Mouse (Mus musculus) effector memory CD4-positive, alpha-beta T cell, adult 7 months (primary cell): ENCODE results near the gene Upf1. TPM values are rescaled to one million over a fixed set of nuclear protein-coding genes. Genes with fewer than 3 reads are reported as not detected.

Source experiments
- polyA plus RNA-seq: library from polyadenylated mRNA; unstranded; fragments of 100-300 nt; shearing (Covaris generic); gene quantifications from one replicate; pipeline ENCODE4 v1.2.1, GENCODE M21; 2017

Upf1 gene
- 68.5 TPM for polyA plus RNA-seq

GRCm38 (mm10) chr8:70353194-70353817, at the start of gene Upf1:
Gene Upf1 (minus strand): TSS chr8:70353278.

GRCm38 (mm10) chr8:70373397-70374317, 20.6 kb upstream of the Upf1 start, which contains the start of gene Comp:
Gene Comp (plus strand): TSS chr8:70373558.

GRCm38 (mm10) chr8:70329124-70329834, 23.8 kb downstream of the Upf1 start, which contains the start of gene Gdf1:
Gene Gdf1 (plus strand): TSS chr8:70329817.

GRCm38 (mm10) chr8:70315624-70316510, 37.2 kb downstream of the Upf1 start, which contains the start of gene Cers1:
Gene Cers1 (plus strand): TSS chr8:70315775.

GRCm38 (mm10) chr8:70302358-70302890, 50.7 kb downstream of the Upf1 start, which contains the start of the genes Ddx49 and Cope:
Gene Ddx49 (minus strand): TSS chr8:70302489.
Gene Cope (plus strand): TSS chr8:70302518.

GRCm38 (mm10) chr8:70282603-70283135, 70.4 kb downstream of the Upf1 start, which contains the start of gene Homer3:
Gene Homer3 (plus strand): TSS chr8:70282827.

Other genes starting within 250 kb of the Upf1 start
- not detected for gene Ncan, start 232.4 kb downstream of the Upf1 start, polyA plus RNA-seq
- gene Nr2c2ap, start 221.9 kb downstream of the Upf1 start, polyA plus RNA-seq, result 35.4 TPM
- 22.4 TPM for gene Rfxank, start 214.1 kb downstream of the Upf1 start, polyA plus RNA-seq
- gene Borcs8, start 213.8 kb downstream of the Upf1 start, polyA plus RNA-seq, result 41.0 TPM
- 0.49 TPM for gene Mef2b, start 213.6 kb downstream of the Upf1 start, polyA plus RNA-seq
- gene Tmem161a, start 180.9 kb downstream of the Upf1 start, polyA plus RNA-seq, result 40.5 TPM
- 5.2 TPM for gene Slc25a42, start 141.0 kb downstream of the Upf1 start, polyA plus RNA-seq
- gene Sugp2, start 119.1 kb downstream of the Upf1 start, polyA plus RNA-seq, result 27.4 TPM
- gene Armc6, start 118.8 kb downstream of the Upf1 start, polyA plus RNA-seq, result 11.4 TPM
- 0.74 TPM for gene Homer3, start 70.5 kb downstream of the Upf1 start, polyA plus RNA-seq
- 44.5 TPM for gene Ddx49, start 50.8 kb downstream of the Upf1 start, polyA plus RNA-seq
- gene Cope, start 50.8 kb downstream of the Upf1 start, polyA plus RNA-seq, result 268 TPM
- 0.16 TPM for gene Cers1, start 37.5 kb downstream of the Upf1 start, polyA plus RNA-seq
- gene Gdf1, start 23.5 kb downstream of the Upf1 start, polyA plus RNA-seq, result 0.52 TPM
- 2.8 TPM for gene Comp, start 20.3 kb upstream of the Upf1 start, polyA plus RNA-seq
- gene Crtc1, start 86.3 kb upstream of the Upf1 start, polyA plus RNA-seq, result 7.0 TPM
- 9.9 TPM for gene Klhl26, start 123.7 kb upstream of the Upf1 start, polyA plus RNA-seq
- gene Tmem59l, start 134.1 kb upstream of the Upf1 start, polyA plus RNA-seq, result not detected
- gene Crlf1, start 139.9 kb upstream of the Upf1 start, polyA plus RNA-seq, result not detected
- gene Rex1bd, start 153.5 kb upstream of the Upf1 start, polyA plus RNA-seq, result 57.8 TPM
- gene Uba52, start 157.5 kb upstream of the Upf1 start, polyA plus RNA-seq, result 1,269 TPM
- gene Fkbp8, start 174.4 kb upstream of the Upf1 start, polyA plus RNA-seq, result 378 TPM
- gene Kxd1, start 174.7 kb upstream of the Upf1 start, polyA plus RNA-seq, result 64.6 TPM
- gene Ell, start 186.2 kb upstream of the Upf1 start, polyA plus RNA-seq, result 38.5 TPM
- gene Isyna1, start 241.1 kb upstream of the Upf1 start, polyA plus RNA-seq, result 93.3 TPM